Mouse (Mus musculus) embryonic facial prominence, embryonic 15.5 days (tissue): ENCODE results near the gene D6Ertd527e. TPM values are rescaled to one million over a fixed set of nuclear protein-coding genes. Genes with fewer than 3 reads are reported as not detected.

Experiments
- ATAC-seq: fragments of 200-750 bp; cut with Nextera tagmentation; 2 replicates; pipeline ENCODE4 v1.8.0; 2017; ENCODE audit warnings: low read depth, moderate TSS enrichment; ENCODE audit not compliant: insufficient number of reproducible peaks, low FRiP score, low TSS enrichment
- H3K27ac ChIP-seq: fragments of 300-500 bp; sonication (generic); replicated peaks from 2 replicates; pipeline ENCODE4 v1.5.1; 2015; ENCODE audit warnings: mild to moderate bottlenecking, inconsistent platforms
- H3K27me3 ChIP-seq: fragments of 300-500 bp; sonication (generic); 2 replicates; pipeline ENCODE4 v1.6.1; 2015; ENCODE audit warnings: inconsistent platforms
- H3K36me3 ChIP-seq: fragments of 300-500 bp; sonication (generic); 2 replicates; pipeline ENCODE4 v1.6.1; 2015; ENCODE audit warnings: mild to moderate bottlenecking, inconsistent platforms
- H3K4me1 ChIP-seq: fragments of 300-500 bp; sonication (generic); 2 replicates; pipeline ENCODE4 v1.6.1; 2015; ENCODE audit warnings: inconsistent platforms
- H3K4me2 ChIP-seq: fragments of 300-500 bp; sonication (generic); replicated peaks from 2 replicates; pipeline ENCODE4 v1.6.1; 2015; ENCODE audit warnings: mild to moderate bottlenecking, inconsistent platforms
- H3K4me3 ChIP-seq: fragments of 300-500 bp; sonication (generic); replicated peaks from 2 replicates; pipeline ENCODE4 v1.5.1; 2015; ENCODE audit warnings: mild to moderate bottlenecking, inconsistent platforms
- H3K9ac ChIP-seq: fragments of 300-500 bp; sonication (generic); 2 replicates; pipeline ENCODE4 v1.6.1; 2015; ENCODE audit warnings: inconsistent platforms
- H3K9me3 ChIP-seq: fragments of 300-500 bp; sonication (generic); replicated peaks from 2 replicates; pipeline ENCODE4 v1.6.1; 2016; ENCODE audit warnings: inconsistent platforms
- WGBS: fragments of 180-500 bp; shearing (Covaris S2); methylation state at CpG from one replicate; pipeline ENCODE4 v1.1.7; 2015; 5-methylcytosine and 5-hydroxymethylcytosine counted together
- polyA plus RNA-seq: library from polyadenylated mRNA; unstranded; fragments of >200 nt; fragmentation: Nextera tagmentation; extraction: Ambion mirVana; gene quantifications from 2 replicates; pipeline ENCODE4 v1.2.1, GENCODE M21; 2015

Gene D6Ertd527e
- polyA plus RNA-seq: 0.28 and 0.75 TPM in 2 replicates

- no peaks in the 10 kb centered on the region for H3K27me3 ChIP-seq
- no peak within 1 kb of the TSS for H3K9ac ChIP-seq
- no peaks in the 10 kb centered on the region for H3K9me3 ChIP-seq
- no peak for ATAC-seq
- peaks cover 41% of the 10 kb centered on the region for H3K4me1 ChIP-seq
- H3K27ac ChIP-seq: no peak within 1 kb of the TSS
- 77% methylated on average over 11 of the region's 11 CpGs for WGBS
- H3K4me2 ChIP-seq: no peak within 1 kb of the TSS
- H3K36me3 ChIP-seq: no peaks in the 10 kb centered on the region
- no peak within 1 kb of the TSS for H3K4me3 ChIP-seq
These were observed at the start of gene D6Ertd527e for GRCm38 (mm10) chr6:87104123-87104796. TSS of gene D6Ertd527e (plus strand) at chr6:87104746.

GRCm38 (mm10) chr6:87059754-87060153 lies 44.8 kb upstream of the D6Ertd527e start:
- Histone ChIP-seq H3K4me2 (no peak overlapping the region), H3K36me3 (peaks cover 83% of the 10 kb centered on the region), H3K4me3 (no peak overlapping the region), H3K9ac (no peak overlapping the region), H3K9me3 (no peaks in the 10 kb centered on the region), H3K27ac (no peak overlapping the region), H3K27me3 (no peaks in the 10 kb centered on the region), H3K4me1 (no peaks in the 10 kb centered on the region)
- WGBS: 92% methylated on average over 1 of the region's 1 CpGs
- ATAC-seq: no peak

- Histone ChIP-seq H3K4me3 (no peak overlapping the region), H3K27me3 (no peaks in the 10 kb centered on the region), H3K9ac (no peak overlapping the region), H3K36me3 (peaks cover 81% of the 10 kb centered on the region), H3K9me3 (no peaks in the 10 kb centered on the region), H3K27ac (no peak overlapping the region), H3K4me1 (no peaks in the 10 kb centered on the region), H3K4me2 (no peak overlapping the region)
- 88% methylated on average over 4 of the region's 4 CpGs for WGBS
- no peak for ATAC-seq
These were observed 41.0 kb upstream of the D6Ertd527e start for GRCm38 (mm10) chr6:87063586-87063985.

GRCm38 (mm10) chr6:87068209-87068608 lies 36.3 kb upstream of the D6Ertd527e start:
- 87% methylated on average over 2 of the region's 2 CpGs for WGBS
- no peak overlapping the region for H3K27ac ChIP-seq
- no peaks in the 10 kb centered on the region for H3K27me3 ChIP-seq
- no peaks in the 10 kb centered on the region for H3K4me1 ChIP-seq
- ATAC-seq: no peak
- H3K4me2 ChIP-seq: no peak overlapping the region
- H3K9me3 ChIP-seq: no peaks in the 10 kb centered on the region
- no peak overlapping the region for H3K9ac ChIP-seq
- H3K4me3 ChIP-seq: no peak overlapping the region
- H3K36me3 ChIP-seq: peaks cover 86% of the 10 kb centered on the region

GRCm38 (mm10) chr6:87069195-87069900 lies 35.2 kb upstream of the D6Ertd527e start:
- Histone ChIP-seq H3K4me3 (no peak overlapping the region), H3K4me1 (no peaks in the 10 kb centered on the region), H3K27me3 (no peaks in the 10 kb centered on the region), H3K9me3 (no peaks in the 10 kb centered on the region), H3K36me3 (peaks cover 84% of the 10 kb centered on the region), H3K9ac (no peak overlapping the region), H3K27ac (peak overlapping the region; percentile 4; the same call in 1 of the 2 replicates), H3K4me2 (no peak overlapping the region)
- 73% methylated on average over 7 of the region's 7 CpGs for WGBS
- no peak for ATAC-seq

GRCm38 (mm10) chr6:87070641-87071040 lies 33.9 kb upstream of the D6Ertd527e start:
- ATAC-seq: no peak
- H3K4me1 ChIP-seq: no peaks in the 10 kb centered on the region
- WGBS: 86% methylated on average over 4 of the region's 4 CpGs

GRCm38 (mm10) chr6:87072759-87073158 lies 31.8 kb upstream of the D6Ertd527e start:
- no peaks in the 10 kb centered on the region for H3K4me1 ChIP-seq
- 83% methylated on average over 4 of the region's 4 CpGs for WGBS
- no peaks in the 10 kb centered on the region for H3K9me3 ChIP-seq
- H3K9ac ChIP-seq: no peak overlapping the region
- H3K27me3 ChIP-seq: no peaks in the 10 kb centered on the region
- H3K4me3 ChIP-seq: no peak overlapping the region
- no peak overlapping the region for H3K27ac ChIP-seq
- peaks cover 76% of the 10 kb centered on the region for H3K36me3 ChIP-seq
- no peak for ATAC-seq
- no peak overlapping the region for H3K4me2 ChIP-seq

More at GRCm38 (mm10) chr6:87070641-87071040, 33.9 kb upstream of the D6Ertd527e start:
- H3K9me3 ChIP-seq: no peaks in the 10 kb centered on the region
- no peak overlapping the region for H3K27ac ChIP-seq
- H3K27me3 ChIP-seq: no peaks in the 10 kb centered on the region
- peaks cover 77% of the 10 kb centered on the region for H3K36me3 ChIP-seq
- no peak overlapping the region for H3K9ac ChIP-seq
- H3K4me2 ChIP-seq: no peak overlapping the region
- no peak overlapping the region for H3K4me3 ChIP-seq

- Histone ChIP-seq H3K9ac (no peak overlapping the region), H3K4me1 (peaks cover 10% of the 10 kb centered on the region; the same call in 1 of the 2 replicates), H3K4me3 (no peak overlapping the region), H3K9me3 (no peaks in the 10 kb centered on the region), H3K4me2 (no peak overlapping the region), H3K27ac (no peak overlapping the region; the same call in 1 of the 2 replicates), H3K36me3 (peaks cover 61% of the 10 kb centered on the region), H3K27me3 (no peaks in the 10 kb centered on the region)
- 78% methylated on average over 3 of the region's 3 CpGs for WGBS
- ATAC-seq: peak; percentile 66; the same call in 1 of the 2 replicates
These were observed 29.4 kb upstream of the D6Ertd527e start for GRCm38 (mm10) chr6:87075092-87075685.

GRCm38 (mm10) chr6:87079457-87079856 lies 25.1 kb upstream of the D6Ertd527e start:
- 31% methylated on average over 4 of the region's 4 CpGs for WGBS
- Histone ChIP-seq H3K27ac (no peak overlapping the region), H3K9me3 (no peaks in the 10 kb centered on the region), H3K4me2 (no peak overlapping the region), H3K4me1 (peaks cover 11% of the 10 kb centered on the region; the same call in 1 of the 2 replicates), H3K4me3 (no peak overlapping the region), H3K36me3 (peaks cover 63% of the 10 kb centered on the region), H3K9ac (no peak overlapping the region), H3K27me3 (no peaks in the 10 kb centered on the region)
- peak; percentile 79; the same call in 1 of the 2 replicates for ATAC-seq

GRCm38 (mm10) chr6:87085026-87085425 lies 19.5 kb upstream of the D6Ertd527e start:
- Histone ChIP-seq H3K4me3 (no peak overlapping the region), H3K36me3 (peaks cover 88% of the 10 kb centered on the region), H3K4me1 (peaks cover 3% of the 10 kb centered on the region; the same call in 1 of the 2 replicates), H3K27me3 (no peaks in the 10 kb centered on the region), H3K9ac (no peak overlapping the region), H3K27ac (no peak overlapping the region), H3K4me2 (no peak overlapping the region), H3K9me3 (no peaks in the 10 kb centered on the region)
- no peak for ATAC-seq
- WGBS: 54% methylated on average over 6 of the region's 6 CpGs

- H3K4me2 ChIP-seq: no peak overlapping the region
- no peaks in the 10 kb centered on the region for H3K27me3 ChIP-seq
- no peak overlapping the region for H3K9ac ChIP-seq
- no peak overlapping the region for H3K27ac ChIP-seq
- H3K4me1 ChIP-seq: no peaks in the 10 kb centered on the region
- peaks cover 73% of the 10 kb centered on the region for H3K36me3 ChIP-seq
- H3K9me3 ChIP-seq: no peaks in the 10 kb centered on the region
- 92% methylated on average over 5 of the region's 5 CpGs for WGBS
- H3K4me3 ChIP-seq: no peak overlapping the region
- no peak for ATAC-seq
These were observed 16.2 kb upstream of the D6Ertd527e start for GRCm38 (mm10) chr6:87088356-87088755.
